Mouse (Mus musculus): ENCODE data around the gene Tmem206.
A peak's percentile ranks its signal among the peaks of the same experiment; 100 is the strongest.

Tmem206 gene

GRCm38 (mm10) chr1:191325726-191326232 lies at the start of gene Tmem206:
Gene Tmem206 (plus strand): TSS chr1:191325912.
- peak; percentile 90 to 92 for DNase-seq (ENCODE audit: low spot score in 2 of 2)

- no peak for DNase-seq (ENCODE audit: low spot score in 2 of 2)
Measured at GRCm38 (mm10) chr1:191276181-191276580, 49.5 kb upstream of the Tmem206 start.

GRCm38 (mm10) chr1:191277549-191278059 lies 48.1 kb upstream of the Tmem206 start:
- no peak for DNase-seq (ENCODE audit: low spot score in 2 of 2)

- no peak for DNase-seq (ENCODE audit: low spot score in 2 of 2)
Measured at GRCm38 (mm10) chr1:191278324-191278723, 47.4 kb upstream of the Tmem206 start.

GRCm38 (mm10) chr1:191281171-191281570 lies 44.5 kb upstream of the Tmem206 start:
- no peak for DNase-seq (ENCODE audit: low spot score in 2 of 2)

GRCm38 (mm10) chr1:191282319-191282718 lies 43.4 kb upstream of the Tmem206 start:
- no peak for DNase-seq (ENCODE audit: low spot score in 2 of 2)

GRCm38 (mm10) chr1:191283110-191284040 lies 42.3 kb upstream of the Tmem206 start:
- no peak for DNase-seq (ENCODE audit: low spot score in 2 of 2)

- DNase-seq (ENCODE audit: low spot score in 2 of 2), result no peak
Measured at GRCm38 (mm10) chr1:191284502-191284901, 41.2 kb upstream of the Tmem206 start.

GRCm38 (mm10) chr1:191288762-191289161 lies 37.0 kb upstream of the Tmem206 start:
- DNase-seq (ENCODE audit: low spot score in 2 of 2), result no peak

- DNase-seq (ENCODE audit: low spot score in 2 of 2), result peak in 1 of 2 experiments; percentile 27
Measured at GRCm38 (mm10) chr1:191292348-191292747, 33.4 kb upstream of the Tmem206 start.

- DNase-seq (ENCODE audit: low spot score in 2 of 2), result no peak
Measured at GRCm38 (mm10) chr1:191293051-191293450, 32.7 kb upstream of the Tmem206 start.

- no peak for DNase-seq (ENCODE audit: low spot score in 2 of 2)
Measured at GRCm38 (mm10) chr1:191293996-191294795, 31.5 kb upstream of the Tmem206 start.

- DNase-seq (ENCODE audit: low spot score in 2 of 2), result no peak
Measured at GRCm38 (mm10) chr1:191295784-191296183, 29.9 kb upstream of the Tmem206 start.

- DNase-seq (ENCODE audit: low spot score in 2 of 2), result no peak
Measured at GRCm38 (mm10) chr1:191296445-191296844, 29.3 kb upstream of the Tmem206 start.

GRCm38 (mm10) chr1:191298304-191298703 lies 27.4 kb upstream of the Tmem206 start:
- no peak for DNase-seq (ENCODE audit: low spot score in 2 of 2)

GRCm38 (mm10) chr1:191299215-191299942 lies 26.3 kb upstream of the Tmem206 start:
- DNase-seq (ENCODE audit: low spot score in 2 of 2), result peak; percentile 27 to 34

GRCm38 (mm10) chr1:191301903-191302302 lies 23.8 kb upstream of the Tmem206 start:
- no peak for DNase-seq (ENCODE audit: low spot score in 2 of 2)

- DNase-seq (ENCODE audit: low spot score in 2 of 2), result no peak
Measured at GRCm38 (mm10) chr1:191303736-191304135, 22.0 kb upstream of the Tmem206 start.

- no peak for DNase-seq (ENCODE audit: low spot score in 2 of 2)
Measured at GRCm38 (mm10) chr1:191304216-191304615, 21.5 kb upstream of the Tmem206 start.

- no peak for DNase-seq (ENCODE audit: low spot score in 2 of 2)
Measured at GRCm38 (mm10) chr1:191305610-191306009, 20.1 kb upstream of the Tmem206 start.

GRCm38 (mm10) chr1:191306316-191306715 lies 19.4 kb upstream of the Tmem206 start:
- no peak for DNase-seq (ENCODE audit: low spot score in 2 of 2)

All from frontal cortex, postnatal 25 days (tissue).